Mouse (Mus musculus): ENCODE measurements at regions not wholly inside any gene's neighbourhood (a gene's known extent, or its start where the extent isn't known, plus 50 kb on each side); places are given as distances from the start of the nearest gene placed in this dataset.

DNA sequence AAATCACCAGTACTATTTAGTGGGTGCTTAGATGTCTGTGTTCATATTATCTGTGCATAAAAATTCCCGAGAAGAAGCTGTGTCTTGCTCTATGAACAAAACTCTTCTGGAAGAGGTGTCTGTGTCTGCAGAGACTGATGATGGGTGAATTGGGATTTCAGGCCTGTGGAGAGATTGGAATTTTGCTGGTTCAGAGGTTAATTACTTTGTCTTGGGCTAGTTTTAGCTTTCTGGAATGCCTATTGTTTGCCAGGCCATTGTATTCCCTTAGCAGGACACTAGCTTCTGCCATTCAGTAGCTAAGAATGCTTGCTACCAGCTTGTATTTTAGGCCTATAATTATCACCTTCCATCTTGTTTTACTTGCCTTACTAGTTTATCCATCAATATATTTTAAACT, 96.6 kb upstream of the Zcchc13 start:
- TF ChIP-seq CTCF (IDR thresholded peaks at IDR 0.05; ENCODE audit: borderline replicate concordance, extremely low read depth, insufficient read depth, insufficient read length) (no peak), POLR2A (IDR thresholded peaks at IDR 0.05; ENCODE audit: borderline replicate concordance, extremely low read depth, insufficient read depth, insufficient read length, poor library complexity, severe bottlenecking) (no peak)
